Mouse (Mus musculus) thymus, postnatal 4 days (tissue): ENCODE results near the gene Gspt1.
A peak's percentile ranks its signal among the peaks of the same experiment; 100 is the strongest.
"Not testable (repeated sequence)": the region's sequence is repeated elsewhere in the genome, so short reads cannot be mapped to it uniquely, and the experiment has no call there.

Experiments used
- DNase-seq: peaks from one replicate; pipeline ENCODE4 v3.0.0; 2021

The Gspt1 gene

GRCm38 (mm10) chr16:11253898-11254722 lies at the start of gene Gspt1:
Gspt1 (minus strand) TSS chr16:11254325.
- peak; percentile 98 for DNase-seq

GRCm38 (mm10) chr16:11303741-11304140 lies 49.6 kb upstream of the Gspt1 start:
- DNase-seq, result no peak

DNA sequence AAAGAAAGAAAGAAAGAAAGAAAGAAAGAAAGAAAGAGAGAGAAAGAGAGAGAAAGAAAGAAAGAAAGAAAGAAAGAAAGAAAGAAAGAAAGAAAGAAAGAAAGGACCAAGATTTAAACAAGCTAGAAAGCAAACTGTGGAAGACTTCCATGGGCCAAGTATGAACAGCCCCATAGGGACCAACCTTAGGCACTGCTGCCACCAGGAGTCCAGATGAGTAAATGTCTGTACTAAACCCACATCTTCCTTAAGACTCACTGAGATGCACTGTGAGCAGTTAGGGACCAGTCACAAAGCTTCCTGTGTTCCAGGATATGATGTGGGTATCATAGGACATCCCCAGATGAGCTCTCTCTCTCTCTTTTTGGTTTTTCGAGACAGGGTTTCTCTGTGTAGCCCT lies 43.6 kb upstream of the Gspt1 start:
- peak; percentile 39 for DNase-seq

GRCm38 (mm10) chr16:11295583-11295982 lies 41.5 kb upstream of the Gspt1 start:
- DNase-seq, result not testable (repeated sequence)

DNA sequence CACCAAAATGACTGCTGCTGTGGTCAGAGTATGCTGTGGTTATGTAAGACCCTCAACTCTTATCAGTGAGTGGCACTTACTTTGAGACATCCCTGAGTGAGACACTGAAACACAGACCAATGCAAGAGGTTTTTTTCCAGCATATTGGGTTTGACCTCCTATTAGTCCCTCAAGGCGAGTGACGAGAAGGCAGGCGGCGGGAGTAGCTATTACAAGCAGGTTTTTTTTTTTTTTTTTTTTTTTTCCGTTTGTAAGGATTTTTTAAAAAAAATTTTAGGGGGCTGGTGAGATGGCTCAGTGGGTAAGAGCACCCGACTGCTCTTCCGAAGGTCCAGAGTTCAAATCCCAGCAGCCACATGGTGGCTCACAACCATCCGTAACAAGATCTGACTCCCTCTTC lies 34.7 kb upstream of the Gspt1 start:
- not testable (repeated sequence) for DNase-seq

DNA sequence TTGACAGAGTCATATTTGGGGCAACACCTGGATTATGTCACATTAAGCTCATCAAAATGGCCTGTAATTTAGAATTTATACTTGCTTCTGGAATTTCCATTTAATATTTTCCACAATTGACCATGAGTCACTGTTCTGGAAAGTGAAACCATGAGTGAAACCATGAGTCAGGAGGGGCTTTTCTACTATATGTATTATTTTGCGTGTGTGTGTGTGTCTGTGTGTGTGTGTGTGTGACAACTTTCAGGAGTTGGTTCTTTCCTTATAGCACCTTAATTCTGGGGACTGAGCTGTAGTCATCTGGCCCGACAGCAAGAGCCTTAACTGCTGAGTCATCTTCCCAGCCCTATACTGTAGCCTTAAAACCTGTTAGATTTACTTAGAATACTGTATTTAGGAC lies 31.8 kb upstream of the Gspt1 start:
- no peak for DNase-seq

DNA sequence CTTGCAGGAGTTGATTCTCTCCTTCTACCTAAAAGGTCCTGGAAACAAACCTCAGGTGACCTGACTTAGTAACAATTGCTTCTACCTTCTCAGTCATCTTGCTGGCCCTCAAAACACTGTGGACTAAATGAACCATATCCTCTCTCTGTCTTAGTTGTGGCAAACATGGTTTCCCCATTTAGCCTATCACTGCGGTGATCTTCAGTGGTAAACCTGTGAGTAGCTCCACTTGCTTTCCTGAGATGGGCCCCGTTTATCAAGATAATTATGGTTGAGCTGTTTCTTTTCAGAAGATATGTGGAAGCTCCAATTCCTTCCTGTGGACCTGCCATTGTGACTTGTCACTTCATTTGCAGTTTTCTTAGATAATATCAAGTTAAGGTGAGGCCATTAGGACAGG lies 30.8 kb upstream of the Gspt1 start:
- DNase-seq, result no peak

GRCm38 (mm10) chr16:11282655-11283232 lies 28.6 kb upstream of the Gspt1 start:
- DNase-seq, result no peak

DNA sequence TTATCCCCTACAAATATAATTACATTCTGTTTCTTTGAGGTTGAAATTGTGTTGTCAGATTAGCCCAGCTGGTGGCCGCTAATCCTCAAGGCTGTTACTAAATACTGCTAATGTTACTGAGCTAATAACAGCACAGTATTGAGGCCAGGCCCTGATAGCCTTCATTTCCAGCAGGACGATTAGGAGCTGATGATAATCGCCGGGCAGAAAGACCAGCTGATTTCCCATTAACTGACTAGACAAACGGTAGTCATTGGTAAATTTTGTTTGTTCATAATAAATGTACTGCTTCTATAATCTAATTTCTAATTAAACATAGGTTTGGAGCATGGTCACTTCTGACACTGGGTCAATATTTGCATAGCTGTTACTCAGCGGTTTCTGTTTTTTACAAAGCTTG lies 24.7 kb upstream of the Gspt1 start:
- no peak for DNase-seq

DNA sequence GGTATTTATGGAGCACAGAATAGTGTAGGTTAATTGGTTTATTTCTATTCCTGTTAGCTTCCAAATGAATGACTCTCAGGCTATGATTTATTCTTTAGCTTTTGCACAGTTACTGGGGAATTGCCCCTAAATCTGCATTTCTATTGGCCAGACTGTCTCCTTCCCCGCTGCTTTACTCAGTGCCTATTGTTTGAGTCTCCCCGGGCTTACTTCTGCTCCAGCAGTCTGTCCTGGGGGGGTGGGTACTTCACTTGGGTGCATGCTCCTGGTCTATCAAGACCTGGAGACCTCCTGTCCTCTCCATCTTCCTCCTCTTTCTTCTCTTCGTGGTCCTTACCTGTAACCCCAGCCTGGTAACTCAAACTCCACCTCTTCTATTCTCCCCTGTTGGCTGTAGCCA lies 22.8 kb upstream of the Gspt1 start:
- no peak for DNase-seq

DNA sequence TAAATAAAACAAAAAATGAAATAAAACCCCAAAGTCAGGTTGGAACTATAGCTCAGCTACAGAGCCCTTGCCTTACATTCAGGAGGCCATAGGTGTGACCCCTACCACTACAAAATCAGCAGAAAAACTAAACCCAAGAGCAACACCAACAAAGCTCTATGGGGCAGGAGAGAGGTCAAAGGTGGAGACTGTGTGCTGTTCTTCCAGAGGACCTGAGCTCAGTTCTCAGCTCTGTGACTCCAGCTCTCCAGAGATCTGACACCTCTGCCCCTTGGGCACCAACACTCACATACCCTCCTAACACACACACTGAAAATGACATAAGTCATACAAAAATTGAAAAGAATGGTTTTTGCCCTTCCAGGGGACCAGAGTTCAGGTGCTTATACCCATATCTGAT lies 16.9 kb upstream of the Gspt1 start:
- DNase-seq, result no peak

- no peak for DNase-seq
Measured at GRCm38 (mm10) chr16:11270642-11271041, 16.5 kb upstream of the Gspt1 start.

- DNase-seq, result no peak
Measured at GRCm38 (mm10) chr16:11269808-11270207, 15.7 kb upstream of the Gspt1 start.

GRCm38 (mm10) chr16:11266556-11266955 lies 12.4 kb upstream of the Gspt1 start:
- DNase-seq, result no peak

DNA sequence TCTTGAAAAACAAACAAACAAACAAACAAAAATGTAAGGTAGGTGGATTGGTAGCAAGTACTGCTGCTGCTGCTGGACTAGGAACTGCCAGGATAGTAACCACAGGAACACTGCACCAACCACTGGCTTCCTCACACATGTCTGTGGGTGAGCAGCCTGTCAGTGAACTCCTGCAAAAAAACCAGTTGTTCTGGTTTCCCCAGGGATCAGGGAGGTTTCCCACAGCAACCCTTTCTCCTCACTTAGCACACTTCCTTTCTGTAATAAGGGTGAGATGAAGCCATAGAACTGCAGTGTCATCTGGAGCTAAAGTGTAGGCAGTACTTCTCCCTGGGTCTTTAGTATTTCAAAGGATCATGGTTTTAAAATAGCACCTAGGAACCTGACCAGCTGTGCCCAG lies 9.1 kb upstream of the Gspt1 start:
- DNase-seq, result no peak

DNA sequence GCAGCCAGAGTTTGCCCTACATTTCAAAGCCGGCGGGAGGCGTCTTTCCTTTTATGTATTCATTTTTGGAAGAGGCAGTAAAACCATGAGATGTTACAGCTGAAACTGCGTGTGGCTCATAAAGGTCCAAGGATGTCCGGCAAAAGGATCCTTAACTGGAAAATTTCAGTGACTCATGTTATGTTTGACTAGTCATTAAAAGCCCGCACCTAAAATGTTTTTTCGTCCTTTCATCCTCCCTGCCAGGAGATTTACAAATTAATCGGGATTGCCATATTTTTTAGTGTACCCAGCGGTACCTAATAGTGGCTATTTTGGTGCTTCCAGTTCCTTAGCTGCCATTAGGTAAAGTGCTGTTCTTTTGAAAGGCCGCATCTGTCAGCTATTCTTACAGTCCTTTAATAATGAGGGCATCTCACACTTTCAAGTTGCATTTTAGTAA lies 619 bp upstream of the Gspt1 start:
- DNase-seq, result no peak

- DNase-seq, result peak; percentile 73
Measured at GRCm38 (mm10) chr16:11253065-11253831, 877 bp downstream of the Gspt1 start.

DNA sequence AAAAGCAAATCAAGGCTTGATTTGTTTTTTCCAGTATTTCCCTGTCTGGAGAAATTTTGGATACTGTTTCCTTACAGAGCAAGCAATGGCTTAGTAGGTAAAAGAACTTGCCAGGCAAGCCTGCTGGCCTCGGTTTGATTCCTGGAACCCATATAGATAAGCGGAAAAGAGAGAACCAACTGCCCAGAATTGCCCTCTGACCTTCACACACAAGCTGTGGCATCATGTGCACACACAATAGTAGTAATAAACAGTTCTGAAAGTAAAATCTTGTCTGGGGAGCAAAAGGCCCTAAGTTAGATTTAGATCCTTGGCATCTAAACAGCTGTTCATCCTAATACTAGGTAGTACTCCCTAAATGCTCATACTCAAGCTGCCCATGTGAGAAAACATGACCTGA lies 6.3 kb downstream of the Gspt1 start:
- DNase-seq, result no peak

DNA sequence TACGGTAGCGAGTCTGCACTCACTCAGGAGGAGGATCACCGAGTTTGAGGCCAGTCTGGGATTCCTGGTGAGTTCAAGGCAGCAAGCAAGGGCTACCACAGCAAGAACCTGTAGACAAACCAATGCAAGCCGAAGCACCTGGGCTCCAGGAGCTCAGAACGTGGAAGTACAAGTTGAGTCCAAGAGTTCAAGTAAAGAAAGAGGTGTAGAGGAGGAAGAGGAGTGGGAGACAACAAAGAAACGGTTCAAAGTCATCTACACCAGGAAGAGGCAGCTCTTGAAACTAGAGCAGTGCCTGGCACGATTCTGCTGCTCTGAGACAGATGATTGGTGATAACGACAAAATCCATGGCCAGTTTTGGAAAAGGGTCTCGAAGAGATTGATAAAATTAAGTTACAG lies 8.4 kb downstream of the Gspt1 start:
- no peak for DNase-seq

DNA sequence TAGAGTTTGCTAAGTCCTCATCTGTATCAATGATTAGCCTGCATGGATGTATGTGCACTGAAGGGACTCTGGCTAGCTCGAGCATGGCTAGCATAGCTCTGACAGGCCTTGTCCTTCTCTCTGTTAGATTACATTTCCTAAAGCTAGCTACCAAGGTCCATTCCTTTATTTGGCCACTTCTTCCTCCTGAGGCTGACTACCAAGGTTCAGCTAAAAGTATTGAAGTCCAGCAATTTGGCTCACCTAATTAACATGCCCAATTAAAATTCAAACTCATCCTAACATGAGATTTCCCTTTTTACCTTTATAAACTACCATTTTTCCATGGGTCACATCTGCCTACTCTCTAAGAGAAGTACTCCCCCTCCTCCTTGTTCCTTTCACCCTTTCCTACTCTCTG lies 11.7 kb downstream of the Gspt1 start:
- DNase-seq, result no peak

DNA sequence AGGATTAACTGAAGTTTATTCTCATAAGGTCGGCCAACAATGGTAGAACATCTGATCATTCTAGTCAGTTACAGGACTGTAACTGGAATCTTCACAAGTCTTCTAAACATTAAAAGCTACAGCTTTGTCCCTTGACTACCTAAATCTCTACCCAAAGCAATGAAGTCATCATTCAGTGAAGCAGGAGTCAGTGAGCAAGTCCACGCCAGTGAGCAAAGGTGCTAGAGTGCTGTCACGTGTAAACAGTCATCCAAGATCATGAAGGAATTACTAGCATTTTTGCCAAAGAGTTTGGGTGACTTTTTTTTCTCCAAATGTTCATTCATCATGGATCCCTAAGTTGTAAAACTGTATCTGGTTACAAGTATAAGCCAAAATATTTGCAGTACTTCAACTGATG lies 36.3 kb downstream of the Gspt1 start:
- no peak for DNase-seq

GRCm38 (mm10) chr16:11203600-11204390 lies 50.3 kb downstream of the Gspt1 start:
- DNase-seq, result peak; percentile 14
